Mouse (Mus musculus): ENCODE measurements at regions not wholly inside any gene's neighbourhood (a gene's known extent, or its start where the extent isn't known, plus 50 kb on each side); places are given as distances from the start of the nearest gene placed in this dataset.

DNA sequence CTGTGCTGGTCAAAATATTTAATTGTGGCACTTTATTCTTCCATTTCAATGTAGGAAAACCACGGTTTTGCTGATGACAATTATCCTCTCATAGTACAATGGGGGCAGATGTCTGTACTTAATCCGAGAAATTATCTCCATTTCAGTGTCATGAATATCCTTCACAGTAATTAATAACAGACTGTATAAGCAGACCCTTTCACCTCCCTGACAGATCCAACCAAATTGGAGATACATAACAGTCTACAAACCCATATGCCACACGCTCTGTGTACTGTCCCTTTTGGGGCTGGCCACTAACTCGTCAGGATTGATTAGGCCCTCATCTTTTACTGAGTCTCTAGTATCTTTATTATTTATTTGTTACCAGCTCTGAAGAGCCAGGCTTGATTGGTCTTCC lies 212.6 kb upstream of the Igfbp7 start:
- TF ChIP-seq CTCF (IDR thresholded peaks at IDR 0.05; ENCODE audit: low read depth) (no peak), EP300 (IDR thresholded peaks at IDR 0.05; ENCODE audit: low read depth) (no peak)

All from heart, postnatal 0 days (tissue).